Mouse (Mus musculus) cerebellum, adult 18-20 months (tissue): ENCODE measurements at regions not wholly inside any gene's neighbourhood (a gene's known extent, or its start where the extent isn't known, plus 50 kb on each side); places are given as distances from the start of the nearest gene placed in this dataset.
"Not testable (repeated sequence)": the region's sequence is repeated elsewhere in the genome, so short reads cannot be mapped to it uniquely, and the experiment has no call there.

ENCODE experiments used
- DNase-seq, 2 experiments: peaks; one replicate each; pipeline ENCODE4 v3.0.0; 2021

- DNase-seq, result not testable (repeated sequence)
Observed at GRCm38 (mm10) chr1:50025766-50026165, 874.7 kb upstream of the Tmeff2 start.

- peak; percentile 13 to 28 for DNase-seq
Observed at GRCm38 (mm10) chr1:50035261-50035660, 865.2 kb upstream of the Tmeff2 start.

GRCm38 (mm10) chr1:50045816-50046215 is 854.6 kb upstream of the Tmeff2 start:
- no peak for DNase-seq

- no peak for DNase-seq
Observed at GRCm38 (mm10) chr1:50089731-50090130, 810.7 kb upstream of the Tmeff2 start.
